In the genomic region with DNA sequence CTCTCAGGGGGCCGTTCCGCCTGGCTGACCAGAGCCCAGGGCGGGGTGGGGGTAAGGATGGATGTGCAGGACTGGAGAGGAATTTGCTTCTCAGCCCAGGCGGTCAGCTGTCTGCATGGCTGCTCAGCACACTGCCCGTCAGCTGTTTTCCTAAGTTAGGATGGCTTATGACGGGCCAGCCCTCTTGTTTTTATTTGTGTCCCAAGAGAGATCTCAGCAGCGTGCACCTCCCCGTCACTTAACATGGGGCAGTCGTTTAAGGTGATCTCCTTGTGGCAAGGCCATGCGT, we compare ENCODE assay signal across 9 mouse cellular contexts. TPM values are rescaled to one million over a fixed set of nuclear protein-coding genes. Genes with fewer than 3 reads are reported as not detected.
DNase-seq lines count a peak whose midpoint lies in the region; ATAC-seq and TF ChIP-seq lines count a peak whose summit lies in the region.
"Had no signal": no experiment of that assay in that cellular context is flagged by ENCODE, and none has a peak within 500 bp of the region (broad histone marks: within the 10 kb centered on the region; RNA-seq: fewer than 3 reads in every experiment).

No protein-coding gene starts in this region.

- peak overlapping the region; percentile 87 for H3K27ac ChIP-seq in layer of hippocampus, adult 2 months
- peak overlapping the region; percentile 61 for H3K27ac ChIP-seq in macrophage

- no peaks in the 10 kb centered on the region for H3K36me3 ChIP-seq in macrophage (ENCODE audit: inconsistent target)

- no peak for DNase-seq in layer of hippocampus, adult 2 months (ENCODE audit: low spot score in 2 of 2)
- DNase-seq in layer of hippocampus, adult 11-12 months (ENCODE audit: low spot score) = no peak
- peak; percentile 54 to 67 for DNase-seq in gastrocnemius, adult 8-10 months (ENCODE audit: low spot score in 2 of 2)
- DNase-seq in kidney, adult 11 months = peak; percentile 93
- DNase-seq in thymus, postnatal 25 days = no peak
- DNase-seq in urinary bladder, postnatal 4 days (ENCODE audit: low spot score in 2 of 2) = no peak

- H3K79me2 ChIP-seq in macrophage (ENCODE audit: inconsistent target) = peaks cover 71% of the 10 kb centered on the region

- no peak for ATAC-seq in erythroid progenitor cell, adult 5-6 weeks (replicated peaks; ENCODE audit: low FRiP score, poor library complexity, severe bottlenecking)

- WGBS in macrophage (ENCODE audit: missing documents) = 45% methylated on average over 10 of the region's 10 CpGs

- TF ChIP-seq CTCF in layer of hippocampus, adult 2 months (conservative IDR thresholded peaks at IDR 0.05) = no peak

- peak overlapping the region; percentile 94 for H3K4me3 ChIP-seq in layer of hippocampus, adult 2 months
- H3K4me3 ChIP-seq in macrophage (ENCODE audit: inconsistent target) = peak overlapping the region; percentile 76

RNA-seq across cellular contexts. Expression of gene Pxn, which starts 2.3 kb away (rescaled TPM):
- total RNA-seq in layer of hippocampus, adult 2 months (2021) = 10 to 100 TPM; 40.8 to 47.3 TPM
- total RNA-seq in gastrocnemius, adult 8-10 months (2022) = 10 to 100 TPM; 76.0 to 89.9 (median 78.1) TPM
- 100 to 1,000 TPM; 147 to 750 (median 196) TPM for total RNA-seq in macrophage (2018; cell fraction: chromatin; rRNA removed)
- total RNA-seq in macrophage (2018; cell fraction: cytosol; rRNA removed) = 100 to 1,000 TPM in 5 of 26 experiments, 10 to 100 TPM in 21; 72.4 to 157 (median 88.1) TPM
- 100 to 1,000 TPM; 108 to 337 (median 136) TPM for total RNA-seq in macrophage (2018; cell fraction: nucleus; rRNA removed)
- polyA plus RNA-seq in macrophage (2018) = 48.5 to 74.5 TPM (median 67.7 TPM) in 3 replicates
- 18.9 and 24.5 TPM in 2 replicates for total RNA-seq in erythroid progenitor cell, adult 5-6 weeks (2015; ENCODE audit: low replicate concordance)
- total RNA-seq in erythroid progenitor cell, adult 5-6 weeks (2017; ENCODE audit: low replicate concordance) = 11.1 and 21.2 TPM in 2 replicates

RNA-seq across cellular contexts. Expression of gene Sirt4, which starts 24.3 kb away (rescaled TPM):
- total RNA-seq in layer of hippocampus, adult 2 months (2021) = 10 to 100 TPM; 37.8 to 56.5 TPM
- total RNA-seq in gastrocnemius, adult 8-10 months (2022) = 10 to 100 TPM in 1 of 4 experiments, 1 to 10 TPM in 3; 7.2 to 13.5 (median 9.4) TPM
- 10 to 100 TPM in 24 of 26 experiments, 1 to 10 TPM in 2; 6.2 to 80.4 (median 31.0) TPM for total RNA-seq in macrophage (2018; cell fraction: chromatin; rRNA removed)
- total RNA-seq in macrophage (2018; cell fraction: cytosol; rRNA removed) = 10 to 100 TPM in 4 of 26 experiments, 1 to 10 TPM in 22; 2.0 to 12.0 (median 7.2) TPM
- total RNA-seq in macrophage (2018; cell fraction: nucleus; rRNA removed) = 10 to 100 TPM in 25 of 26 experiments, 1 to 10 TPM in 1; 4.8 to 59.3 (median 25.2) TPM
- 6.7 to 11.2 TPM (median 7.2 TPM) in 3 replicates for polyA plus RNA-seq in macrophage (2018)
- total RNA-seq in erythroid progenitor cell, adult 5-6 weeks (2015; ENCODE audit: low replicate concordance) = 1.8 TPM in 1 of 2 replicates, not detected in the other
- total RNA-seq in erythroid progenitor cell, adult 5-6 weeks (2017; ENCODE audit: low replicate concordance) = 3.3 TPM in 1 of 2 replicates, not detected in the other

RNA-seq across cellular contexts. Expression of gene Pla2g1b, which starts 42.7 kb away (rescaled TPM):
- total RNA-seq in layer of hippocampus, adult 2 months (2021) = not detected
- total RNA-seq in gastrocnemius, adult 8-10 months (2022) = not detected
- total RNA-seq in macrophage (2018; cell fraction: chromatin; rRNA removed) = not detected
- not detected for total RNA-seq in macrophage (2018; cell fraction: cytosol; rRNA removed)
- total RNA-seq in macrophage (2018; cell fraction: nucleus; rRNA removed) = not detected
- polyA plus RNA-seq in macrophage (2018) = not detected in 3 replicates
- not detected in 2 replicates for total RNA-seq in erythroid progenitor cell, adult 5-6 weeks (2015; ENCODE audit: low replicate concordance)
- total RNA-seq in erythroid progenitor cell, adult 5-6 weeks (2017; ENCODE audit: low replicate concordance) = not detected in 2 replicates
- total RNA-seq: hematopoietic stem cell, adult 5-6 weeks had no signal

RNA-seq across cellular contexts. Expression of gene Rplp0, which starts 50.5 kb away (rescaled TPM):
- 100 to 1,000 TPM; 225 to 234 TPM for total RNA-seq in layer of hippocampus, adult 2 months (2021)
- 100 to 1,000 TPM; 566 to 724 (median 629) TPM for total RNA-seq in gastrocnemius, adult 8-10 months (2022)
- 100 to 1,000 TPM in 3 of 26 experiments, 10 to 100 TPM in 23; 33.9 to 262 (median 61.4) TPM for total RNA-seq in macrophage (2018; cell fraction: chromatin; rRNA removed)
- 1,000 to 10,000 TPM in 11 of 26 experiments, 100 to 1,000 TPM in 15; 571 to 1,302 (median 885) TPM for total RNA-seq in macrophage (2018; cell fraction: cytosol; rRNA removed)
- 100 to 1,000 TPM; 118 to 274 (median 175) TPM for total RNA-seq in macrophage (2018; cell fraction: nucleus; rRNA removed)
- 520 to 1,272 TPM (median 1,219 TPM) in 3 replicates for polyA plus RNA-seq in macrophage (2018)
- 1,000 and 1,025 TPM in 2 replicates for total RNA-seq in erythroid progenitor cell, adult 5-6 weeks (2015; ENCODE audit: low replicate concordance)
- total RNA-seq in erythroid progenitor cell, adult 5-6 weeks (2017; ENCODE audit: low replicate concordance) = 380 and 735 TPM in 2 replicates

RNA-seq across cellular contexts. Expression of gene Gcn1l1, which starts 56.3 kb away (rescaled TPM):
- total RNA-seq in layer of hippocampus, adult 2 months (2021) = 10 to 100 TPM; 74.5 to 76.7 TPM
- 10 to 100 TPM; 28.1 to 31.2 (median 30.6) TPM for total RNA-seq in gastrocnemius, adult 8-10 months (2022)
- total RNA-seq in macrophage (2018; cell fraction: chromatin; rRNA removed) = 100 to 1,000 TPM in 19 of 26 experiments, 10 to 100 TPM in 7; 62.0 to 244 (median 110) TPM
- 10 to 100 TPM; 10.0 to 31.8 (median 20.5) TPM for total RNA-seq in macrophage (2018; cell fraction: cytosol; rRNA removed)
- total RNA-seq in macrophage (2018; cell fraction: nucleus; rRNA removed) = 10 to 100 TPM; 33.2 to 96.2 (median 57.2) TPM
- 12.9 to 25.7 TPM (median 22.1 TPM) in 3 replicates for polyA plus RNA-seq in macrophage (2018)
- 9.4 and 17.6 TPM in 2 replicates for total RNA-seq in erythroid progenitor cell, adult 5-6 weeks (2015; ENCODE audit: low replicate concordance)
- 13.7 and 14.1 TPM in 2 replicates for total RNA-seq in erythroid progenitor cell, adult 5-6 weeks (2017; ENCODE audit: low replicate concordance)

Comparison
In these comparisons a context has a peak if more than half of its experiments do, and no peak if none do; other contexts are left out.
1. DNase-seq: peak in gastrocnemius, adult 8-10 months (2 of 2) and kidney, adult 11 months (single experiment); none in layer of hippocampus, adult 2 months (0 of 2), layer of hippocampus, adult 11-12 months (single experiment), thymus, postnatal 25 days (single experiment) and urinary bladder, postnatal 4 days (0 of 2).